Mouse (Mus musculus): ENCODE data around the gene Scml4. TPM values are rescaled to one million over a fixed set of nuclear protein-coding genes. Genes with fewer than 3 reads are reported as not detected.

Gene Scml4
- polyA plus RNA-seq, 1 experiment from 2014 or later = 0.03 TPM

- TF ChIP-seq CTCF (IDR thresholded peaks at IDR 0.05) = no peak
- ChIA-PET POLR2A (no interaction called here), CTCF (no interaction called here)
- ATAC-seq = no peak
- no peak for DNase-seq (ENCODE audit: low read depth, low spot score)
- no peaks in the 10 kb centered on the region for H3K27me3 ChIP-seq
- in situ Hi-C loops (cut with MboI; ENCODE audit: low pct_unique_long_range_greater_than_20kb) = no loop called here
Measured at GRCm38 (mm10) chr10:42861446-42861845, 1.3 kb downstream of the Scml4 start.

- DNase-seq (ENCODE audit: low read depth, low spot score) = no peak
- POLR2A ChIA-PET = no interaction called here
Measured at GRCm38 (mm10) chr10:42862102-42862740, 2.1 kb downstream of the Scml4 start.

GRCm38 (mm10) chr10:42862806-42863205 lies 2.6 kb downstream of the Scml4 start:
- in situ Hi-C loops (cut with MboI; ENCODE audit: low pct_unique_long_range_greater_than_20kb) = no loop called here
- DNase-seq (ENCODE audit: low read depth, low spot score) = no peak
- ChIA-PET POLR2A (no interaction called here), CTCF (interaction anchor here (1.0 to 1.2 kb wide), 4 partner anchors 14 to 100 kb away, joined by 3 to 4 read pairs (median 3); no protein-coding TSS in a partner anchor)
- no peaks in the 10 kb centered on the region for H3K27me3 ChIP-seq
- no peak for TF ChIP-seq CTCF (IDR thresholded peaks at IDR 0.05)
- no peak for ATAC-seq

More at GRCm38 (mm10) chr10:42862102-42862740, 2.1 kb downstream of the Scml4 start:
- CTCF ChIA-PET = interaction anchor here (1.2 kb wide), 2 partner anchors 14 to 29 kb away, joined by 3 to 4 read pairs; no protein-coding TSS in a partner anchor
- no peak for TF ChIP-seq CTCF (IDR thresholded peaks at IDR 0.05)
- no peaks in the 10 kb centered on the region for H3K27me3 ChIP-seq
- no peak for ATAC-seq
- in situ Hi-C loops (cut with MboI; ENCODE audit: low pct_unique_long_range_greater_than_20kb) = no loop called here

GRCm38 (mm10) chr10:42863621-42864391 lies 3.6 kb downstream of the Scml4 start:
- CTCF ChIA-PET = interaction anchor here (0.7 to 1.2 kb wide), 4 partner anchors 13 to 101 kb away, joined by 3 to 6 read pairs (median 4); no protein-coding TSS in a partner anchor

GRCm38 (mm10) chr10:42864696-42865095 lies 4.5 kb downstream of the Scml4 start:
- no peak for TF ChIP-seq CTCF (IDR thresholded peaks at IDR 0.05)
- ATAC-seq (no peak), DNase-seq (ENCODE audit: low read depth, low spot score) (no peak)
- in situ Hi-C loops (cut with MboI; ENCODE audit: low pct_unique_long_range_greater_than_20kb) = no loop called here
- CTCF ChIA-PET = no interaction called here
- POLR2A ChIA-PET = no interaction called here
- H3K27me3 ChIP-seq = no peaks in the 10 kb centered on the region

More at GRCm38 (mm10) chr10:42863621-42864391, 3.6 kb downstream of the Scml4 start:
- no peaks in the 10 kb centered on the region for H3K27me3 ChIP-seq
- in situ Hi-C loops (cut with MboI; ENCODE audit: low pct_unique_long_range_greater_than_20kb) = no loop called here
- POLR2A ChIA-PET = interaction anchor here (0.8 kb wide), 1 partner anchor 227 kb away, joined by 3 read pairs; no protein-coding TSS in a partner anchor
- no peak for TF ChIP-seq CTCF (IDR thresholded peaks at IDR 0.05)
- ATAC-seq (no peak), DNase-seq (ENCODE audit: low read depth, low spot score) (peak; percentile 25)

- ATAC-seq (no peak), DNase-seq (ENCODE audit: low read depth, low spot score) (no peak)
- no peaks in the 10 kb centered on the region for H3K27me3 ChIP-seq
- ChIA-PET POLR2A (no interaction called here), CTCF (interaction anchor here (1.4 kb wide), 1 partner anchor 8 kb away, joined by 3 read pairs; no protein-coding TSS in a partner anchor)
- TF ChIP-seq CTCF (IDR thresholded peaks at IDR 0.05) = no peak
- in situ Hi-C loops (cut with MboI; ENCODE audit: low pct_unique_long_range_greater_than_20kb) = no loop called here
Measured at GRCm38 (mm10) chr10:42868416-42868815, 8.2 kb downstream of the Scml4 start.

- ChIA-PET POLR2A (no interaction called here), CTCF (no interaction called here)
- ATAC-seq (no peak), DNase-seq (ENCODE audit: low read depth, low spot score) (no peak)
- in situ Hi-C loops (cut with MboI; ENCODE audit: low pct_unique_long_range_greater_than_20kb) = no loop called here
- no peak for TF ChIP-seq CTCF (IDR thresholded peaks at IDR 0.05)
- no peaks in the 10 kb centered on the region for H3K27me3 ChIP-seq
Measured at GRCm38 (mm10) chr10:42869467-42869866, 9.3 kb downstream of the Scml4 start.

DNA sequence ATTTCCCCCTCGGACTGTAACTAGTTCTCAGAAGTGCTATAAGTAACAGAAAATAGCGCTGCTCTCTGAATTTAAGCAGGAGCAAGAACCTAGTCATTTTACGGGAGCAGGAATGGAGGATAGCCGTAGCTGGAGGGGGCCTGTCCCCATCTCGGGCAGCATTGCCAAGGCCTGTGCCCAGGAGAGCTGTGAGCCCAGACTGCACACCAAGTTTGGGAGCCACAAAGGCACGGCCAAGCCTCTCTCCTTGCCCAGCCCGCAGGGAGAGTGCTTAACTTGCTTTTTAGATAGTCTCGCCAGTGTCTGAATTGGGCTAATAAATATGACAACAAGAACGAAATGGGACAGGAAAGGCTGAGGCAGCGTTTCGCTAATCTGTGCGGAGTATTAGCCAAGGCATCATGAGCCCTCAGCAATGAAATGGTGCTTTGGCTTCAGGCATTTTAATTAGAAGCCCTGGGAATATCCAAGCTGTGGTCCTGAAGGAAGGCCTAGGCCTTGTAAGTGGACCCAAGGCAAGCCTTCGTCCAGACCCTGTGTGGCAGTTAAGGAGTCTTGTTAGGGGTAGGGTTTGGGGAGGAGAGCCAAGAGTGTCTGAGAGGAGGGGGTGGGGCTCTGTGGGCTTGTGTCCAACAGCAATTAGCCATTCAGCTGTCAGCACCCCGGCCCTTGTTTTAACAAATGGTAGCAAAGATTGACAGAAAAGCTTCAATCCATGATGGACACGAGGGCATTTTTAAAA lies 12.3 kb downstream of the Scml4 start:
- no peak for TF ChIP-seq CTCF (IDR thresholded peaks at IDR 0.05)
- ChIA-PET POLR2A (no interaction called here), CTCF (no interaction called here)
- DNase-seq (ENCODE audit: low read depth, low spot score) (no peak), ATAC-seq (no peak)
- in situ Hi-C loops (cut with MboI; ENCODE audit: low pct_unique_long_range_greater_than_20kb) = no loop called here
- peaks cover 5% of the 10 kb centered on the region for H3K27me3 ChIP-seq

- no peak for ATAC-seq
- no peak for TF ChIP-seq CTCF (IDR thresholded peaks at IDR 0.05)
- ChIA-PET POLR2A (no interaction called here), CTCF (interaction anchor here (0.7 kb wide), 1 partner anchor 42 kb away, joined by 3 read pairs; no protein-coding TSS in a partner anchor)
- H3K27me3 ChIP-seq = peaks cover 5% of the 10 kb centered on the region
- in situ Hi-C loops (cut with MboI; ENCODE audit: low pct_unique_long_range_greater_than_20kb) = no loop called here
- DNase-seq (ENCODE audit: low read depth, low spot score) = no peak
Measured at GRCm38 (mm10) chr10:42873077-42873595, 13.0 kb downstream of the Scml4 start.

DNA sequence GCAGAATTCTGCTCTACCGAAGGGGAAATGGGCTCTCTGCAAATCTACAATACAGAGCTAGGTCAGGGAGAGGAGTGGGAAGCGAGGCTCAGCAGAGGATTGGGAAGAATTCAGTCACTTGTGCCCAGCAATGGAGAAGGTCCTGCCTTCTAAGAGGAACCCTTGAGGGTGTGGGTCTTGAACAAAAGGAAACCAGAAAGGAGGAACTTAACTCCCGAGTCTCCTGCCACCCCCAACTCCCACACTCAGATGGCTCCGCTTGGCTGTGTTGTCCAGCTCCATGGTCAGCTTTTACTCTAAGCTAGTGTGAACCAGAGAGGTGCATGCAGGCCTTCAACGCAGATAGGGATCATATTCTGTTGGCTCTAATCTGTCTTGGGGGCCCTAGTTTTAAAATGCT lies 16.0 kb downstream of the Scml4 start:
- peaks cover 5% of the 10 kb centered on the region for H3K27me3 ChIP-seq
- ChIA-PET CTCF (interaction anchor here (0.9 to 1.5 kb wide), 3 partner anchors 8 to 13 kb away, joined by 3 to 4 read pairs (median 4); no protein-coding TSS in a partner anchor), POLR2A (no interaction called here)
- no peak for DNase-seq (ENCODE audit: low read depth, low spot score)
- ATAC-seq = no peak
- TF ChIP-seq CTCF (IDR thresholded peaks at IDR 0.05) = no peak
- in situ Hi-C loops (cut with MboI; ENCODE audit: low pct_unique_long_range_greater_than_20kb) = no loop called here
